Mouse (Mus musculus): ENCODE data around the gene Frmd4a. TPM values are rescaled to one million over a fixed set of nuclear protein-coding genes. Genes with fewer than 3 reads are reported as not detected.

The Frmd4a gene
- total and polyA plus RNA-seq, 2 experiments from 2014 or later, result 42.5 to 60.2 TPM

DNA sequence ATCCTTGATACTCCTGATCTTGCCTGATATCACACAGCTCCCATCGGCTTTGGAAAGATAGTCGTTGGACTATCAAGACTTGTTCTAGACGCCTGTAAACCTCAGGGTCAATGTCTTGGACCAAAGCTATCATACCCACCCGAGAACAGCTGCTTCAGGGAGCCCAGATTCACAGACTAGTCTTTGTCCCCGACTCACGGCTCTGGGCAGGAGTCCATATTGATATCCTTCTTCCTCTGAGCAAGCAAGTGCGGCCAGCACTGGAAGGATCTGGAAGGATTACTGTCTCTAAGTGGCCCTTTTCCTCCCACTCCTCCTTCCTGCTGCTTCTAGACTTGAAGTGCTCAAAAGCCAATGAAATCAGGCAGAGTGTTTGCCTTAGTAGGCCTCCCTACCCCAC is 575.1 kb downstream of the Frmd4a start:
- DNase-seq (ENCODE audit: low spot score), result no peak
- 89% methylated on average over 7 of the region's 7 CpGs for WGBS
- Histone ChIP-seq H3K27ac (ENCODE audit: low read depth, low read length) (no peak overlapping the region), H3K4me2 (ENCODE audit: low read depth, low read length, poor library complexity, severe bottlenecking) (no peak overlapping the region), H3K27me3 (ENCODE audit: insufficient read depth, low read length) (no peaks in the 10 kb centered on the region), H3K4me1 (ENCODE audit: insufficient read depth, low read length) (no peaks in the 10 kb centered on the region), H3K9me3 (ENCODE audit: low read length) (no peaks in the 10 kb centered on the region), H3K9ac (replicated peaks; ENCODE audit: low read length, poor library complexity, severe bottlenecking) (no peak overlapping the region), H3K4me3 (ENCODE audit: low read depth, low read length) (no peak overlapping the region), H3K36me3 (ENCODE audit: insufficient read depth, low read length) (peaks cover 43% of the 10 kb centered on the region)
- no peak for TF ChIP-seq CTCF (IDR thresholded peaks at IDR 0.05)
- ATAC-seq (ENCODE audit: low FRiP score), result no peak

- ATAC-seq (ENCODE audit: low FRiP score) (no peak), DNase-seq (ENCODE audit: low spot score) (no peak)
- WGBS, result 41% methylated on average over 9 of the region's 9 CpGs
- Histone ChIP-seq H3K27ac (ENCODE audit: low read depth, low read length) (no peak overlapping the region), H3K4me2 (ENCODE audit: low read depth, low read length, poor library complexity, severe bottlenecking) (no peak overlapping the region), H3K4me3 (ENCODE audit: low read depth, low read length) (no peak overlapping the region), H3K9ac (replicated peaks; ENCODE audit: low read length, poor library complexity, severe bottlenecking) (no peak overlapping the region), H3K4me1 (ENCODE audit: insufficient read depth, low read length) (no peaks in the 10 kb centered on the region), H3K36me3 (ENCODE audit: insufficient read depth, low read length) (peaks cover 37% of the 10 kb centered on the region), H3K27me3 (ENCODE audit: insufficient read depth, low read length) (no peaks in the 10 kb centered on the region), H3K9me3 (ENCODE audit: low read length) (no peaks in the 10 kb centered on the region)
- TF ChIP-seq CTCF (IDR thresholded peaks at IDR 0.05), result no peak
Measured at GRCm38 (mm10) chr2:4593433-4593832, 575.9 kb downstream of the Frmd4a start.

DNA sequence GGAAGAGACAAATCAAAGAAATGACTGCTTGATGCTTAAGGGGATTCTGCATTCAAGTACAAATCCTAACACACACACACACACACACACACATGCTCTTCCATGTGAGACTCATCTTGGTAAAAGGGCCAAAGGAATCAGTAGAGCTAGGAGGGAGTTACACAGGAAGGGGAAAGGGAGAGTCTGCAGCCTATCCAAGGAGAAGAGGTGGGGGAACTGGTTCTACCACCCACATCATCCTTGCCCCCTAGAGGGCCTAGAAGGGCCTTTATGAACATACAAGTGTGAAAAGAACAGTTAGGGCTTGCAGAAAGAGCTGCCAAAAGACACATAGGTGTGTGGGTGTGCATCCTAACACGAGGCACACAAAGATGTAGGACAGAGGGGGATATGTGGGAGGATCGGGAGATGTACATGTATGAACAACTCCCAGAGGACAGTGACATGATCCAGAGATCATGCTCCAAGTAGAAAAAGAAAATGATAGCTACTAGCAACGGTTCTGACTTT is 576.4 kb downstream of the Frmd4a start:
- DNase-seq (ENCODE audit: low spot score) (no peak), ATAC-seq (ENCODE audit: low FRiP score) (no peak)
- H3K9ac ChIP-seq (replicated peaks; ENCODE audit: low read length, poor library complexity, severe bottlenecking), result no peak overlapping the region
- H3K36me3 ChIP-seq (ENCODE audit: insufficient read depth, low read length), result peaks cover 37% of the 10 kb centered on the region
- TF ChIP-seq CTCF (IDR thresholded peaks at IDR 0.05), result no peak
- H3K4me2 ChIP-seq (ENCODE audit: low read depth, low read length, poor library complexity, severe bottlenecking), result no peak overlapping the region
- H3K27me3 ChIP-seq (ENCODE audit: insufficient read depth, low read length), result no peaks in the 10 kb centered on the region
- H3K27ac ChIP-seq (ENCODE audit: low read depth, low read length), result no peak overlapping the region
- WGBS, result 93% methylated on average over 3 of the region's 3 CpGs
- H3K9me3 ChIP-seq (ENCODE audit: low read length), result no peaks in the 10 kb centered on the region
- H3K4me3 ChIP-seq (ENCODE audit: low read depth, low read length), result no peak overlapping the region
- H3K4me1 ChIP-seq (ENCODE audit: insufficient read depth, low read length), result no peaks in the 10 kb centered on the region

DNA sequence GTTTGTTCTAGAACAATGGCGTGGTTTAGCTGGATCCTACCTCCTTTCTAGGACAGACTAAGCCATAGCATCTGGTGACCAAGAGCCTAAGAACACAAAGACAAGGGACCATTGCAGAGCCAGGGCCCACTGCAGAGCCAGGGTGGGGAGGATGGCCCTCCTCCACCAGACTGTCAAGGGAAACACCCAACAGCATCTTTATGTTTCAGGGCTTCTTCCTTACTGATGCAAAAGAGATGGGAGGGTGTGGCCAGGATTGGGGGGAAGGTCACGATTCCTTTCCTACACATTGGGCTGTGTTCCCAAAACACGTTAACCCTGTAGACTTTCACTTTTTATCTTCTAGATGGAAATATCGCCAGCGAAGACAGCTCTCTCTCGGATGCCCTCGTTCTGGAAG is 579.5 kb downstream of the Frmd4a start:
- Histone ChIP-seq H3K4me2 (ENCODE audit: low read depth, low read length, poor library complexity, severe bottlenecking) (no peak overlapping the region), H3K27me3 (ENCODE audit: insufficient read depth, low read length) (no peaks in the 10 kb centered on the region), H3K9me3 (ENCODE audit: low read length) (no peaks in the 10 kb centered on the region), H3K27ac (ENCODE audit: low read depth, low read length) (no peak overlapping the region), H3K9ac (replicated peaks; ENCODE audit: low read length, poor library complexity, severe bottlenecking) (no peak overlapping the region), H3K4me1 (ENCODE audit: insufficient read depth, low read length) (no peaks in the 10 kb centered on the region), H3K36me3 (ENCODE audit: insufficient read depth, low read length) (peaks cover 30% of the 10 kb centered on the region), H3K4me3 (ENCODE audit: low read depth, low read length) (no peak overlapping the region)
- no peak for TF ChIP-seq CTCF (IDR thresholded peaks at IDR 0.05)
- DNase-seq (ENCODE audit: low spot score), result no peak
- 93% methylated on average over 7 of the region's 7 CpGs for WGBS
- no peak for ATAC-seq (ENCODE audit: low FRiP score)

DNA sequence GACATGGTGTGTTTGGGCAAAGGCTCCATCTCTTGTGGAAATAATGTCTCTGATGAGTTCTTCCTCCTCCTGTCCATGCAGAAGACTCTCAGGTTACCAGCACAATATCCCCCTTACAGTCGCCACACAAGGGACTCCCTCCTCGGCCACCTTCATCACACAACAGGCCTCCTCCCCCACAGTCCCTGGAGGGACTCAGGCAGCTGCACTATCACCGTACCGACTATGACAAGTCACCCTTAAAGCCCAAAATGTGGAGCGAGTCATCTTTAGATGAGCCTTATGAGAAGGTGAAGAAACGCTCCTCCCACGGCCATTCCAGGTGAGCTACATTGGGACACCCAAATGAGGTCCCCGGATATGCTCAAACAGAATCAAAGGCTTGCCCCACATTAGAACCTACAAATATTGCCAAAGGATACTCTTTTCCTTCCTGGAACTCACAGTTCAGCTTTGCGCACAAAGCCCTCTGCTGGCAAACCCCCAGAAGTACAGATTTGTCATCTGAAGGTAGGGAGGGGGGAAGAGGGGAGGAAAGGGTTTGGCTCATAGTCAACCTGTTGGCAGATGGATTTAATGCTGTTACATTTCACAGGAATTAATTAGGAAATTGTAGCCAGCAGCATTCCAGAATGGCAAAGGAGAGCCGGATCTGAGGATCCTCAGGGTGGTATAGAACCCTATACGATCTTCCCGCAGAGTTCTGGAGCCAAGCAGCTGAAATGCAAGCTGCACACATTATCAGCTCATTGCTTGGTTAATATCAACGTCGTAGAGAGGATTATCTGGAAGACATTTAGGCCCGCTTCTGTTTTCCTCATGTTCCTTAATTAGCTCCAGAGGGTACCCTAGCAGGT is 583.7 kb downstream of the Frmd4a start:
- peak; percentile 91 for DNase-seq (ENCODE audit: low spot score)
- H3K36me3 ChIP-seq (ENCODE audit: insufficient read depth, low read length), result peaks cover 37% of the 10 kb centered on the region
- 51% methylated on average over 15 of the region's 15 CpGs for WGBS
- no peaks in the 10 kb centered on the region for H3K9me3 ChIP-seq (ENCODE audit: low read length)
- peak; percentile 89 for TF ChIP-seq CTCF (IDR thresholded peaks at IDR 0.05)
- no peaks in the 10 kb centered on the region for H3K4me1 ChIP-seq (ENCODE audit: insufficient read depth, low read length)
- no peaks in the 10 kb centered on the region for H3K27me3 ChIP-seq (ENCODE audit: insufficient read depth, low read length)
- H3K4me3 ChIP-seq (ENCODE audit: low read depth, low read length), result no peak overlapping the region
- no peak overlapping the region for H3K4me2 ChIP-seq (ENCODE audit: low read depth, low read length, poor library complexity, severe bottlenecking)
- H3K27ac ChIP-seq (ENCODE audit: low read depth, low read length), result 0 out of 2 replicates have a peak overlapping the region, but pooled peaks have one; percentile 18
- ATAC-seq (ENCODE audit: low FRiP score), result peak; percentile 46
- no peak overlapping the region for H3K9ac ChIP-seq (replicated peaks; ENCODE audit: low read length, poor library complexity, severe bottlenecking)

DNA sequence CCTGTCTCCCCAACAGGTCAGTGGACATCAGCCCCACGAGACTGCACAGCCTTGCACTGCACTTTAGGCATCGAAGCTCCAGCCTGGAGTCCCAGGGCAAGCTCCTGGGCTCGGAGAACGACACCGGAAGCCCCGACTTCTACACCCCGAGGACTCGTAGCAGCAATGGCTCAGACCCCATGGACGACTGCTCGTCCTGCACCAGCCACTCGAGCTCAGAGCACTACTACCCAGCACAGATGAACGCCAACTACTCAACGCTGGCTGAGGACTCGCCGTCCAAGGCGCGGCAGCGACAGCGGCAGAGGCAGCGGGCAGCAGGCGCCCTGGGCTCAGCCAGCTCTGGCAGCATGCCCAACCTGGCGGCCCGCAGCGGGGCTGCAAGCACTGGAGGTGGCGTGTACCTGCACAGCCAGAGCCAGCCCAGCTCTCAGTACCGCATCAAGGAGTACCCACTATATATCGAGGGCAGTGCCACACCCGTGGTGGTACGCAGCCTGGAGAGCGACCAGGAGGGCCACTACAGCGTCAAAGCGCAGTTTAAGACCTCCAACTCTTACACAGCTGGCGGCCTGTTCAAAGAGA is 585.9 kb downstream of the Frmd4a start:
- Histone ChIP-seq H3K4me1 (ENCODE audit: insufficient read depth, low read length) (no peaks in the 10 kb centered on the region), H3K27me3 (ENCODE audit: insufficient read depth, low read length) (no peaks in the 10 kb centered on the region), H3K9me3 (ENCODE audit: low read length) (no peaks in the 10 kb centered on the region), H3K36me3 (ENCODE audit: insufficient read depth, low read length) (peaks cover 40% of the 10 kb centered on the region), H3K4me2 (ENCODE audit: low read depth, low read length, poor library complexity, severe bottlenecking) (no peak overlapping the region), H3K4me3 (ENCODE audit: low read depth, low read length) (no peak overlapping the region), H3K27ac (ENCODE audit: low read depth, low read length) (no peak overlapping the region), H3K9ac (replicated peaks; ENCODE audit: low read length, poor library complexity, severe bottlenecking) (no peak overlapping the region)
- ATAC-seq (ENCODE audit: low FRiP score) (no peak), DNase-seq (ENCODE audit: low spot score) (no peak)
- 92% methylated on average over 33 of the region's 33 CpGs for WGBS
- TF ChIP-seq CTCF (IDR thresholded peaks at IDR 0.05), result no peak

Data from midbrain, postnatal 0 days (tissue).